Mouse (Mus musculus) G1E (cell line): ENCODE measurements around the gene Lclat1. TPM values are rescaled to one million over a fixed set of nuclear protein-coding genes. Genes with fewer than 3 reads are reported as not detected.

Experiments used
- ATAC-seq: 2 replicates; pipeline ENCODE4 v1.8.0; 2016; ENCODE audit warnings: mild to moderate bottlenecking; ENCODE audit not compliant: insufficient number of reproducible peaks, poor library complexity, low FRiP score, severe bottlenecking; ENCODE audit errors: extremely low read depth
- DNase-seq: peaks from one replicate; pipeline ENCODE4 v3.0.0; 2012; ENCODE audit warnings: low spot score
- H3K27me3 ChIP-seq: 2 replicates; pipeline ENCODE4 v1.6.1; 2012; ENCODE audit warnings: mild to moderate bottlenecking, low read length, inconsistent platforms; ENCODE audit not compliant: insufficient read depth
- H3K36me3 ChIP-seq: replicated peaks from 2 replicates; pipeline ENCODE3; 2012; ENCODE audit warnings: mild to moderate bottlenecking, inconsistent platforms
- H3K4me1 ChIP-seq: 2 replicates; pipeline ENCODE4 v1.6.1; 2012; ENCODE audit warnings: low read depth, low read length, inconsistent platforms, mixed read lengths; ENCODE audit not compliant: insufficient read depth
- H3K4me3 ChIP-seq: 2 replicates; pipeline ENCODE4 v1.5.1; 2012; ENCODE audit warnings: low read depth, mild to moderate bottlenecking, inconsistent platforms, low read length, moderate library complexity, mixed read lengths
- H3K9me3 ChIP-seq: replicated peaks from 2 replicates; pipeline ENCODE4 v1.6.1; 2012; ENCODE audit warnings: inconsistent platforms
- CTCF ChIP-seq: IDR thresholded peaks from 2 replicates; pipeline ENCODE4 v1.5.1; 2012; ENCODE audit warnings: low read depth, low read length, inconsistent platforms, mixed read lengths
- GATA1 ChIP-seq: IDR thresholded peaks from 2 replicates; pipeline ENCODE4 v1.6.1; 2012; ENCODE audit warnings: borderline replicate concordance, low read length, inconsistent platforms, mixed read lengths
- GATA2 ChIP-seq: IDR thresholded peaks from 2 replicates; pipeline ENCODE4 v1.6.1; 2012; ENCODE audit warnings: low read depth, low read length, inconsistent platforms, borderline replicate concordance
- POLR2AphosphoS5 ChIP-seq: IDR thresholded peaks from 2 replicates; pipeline ENCODE4 v1.6.1; 2012; ENCODE audit warnings: low read depth, low read length, inconsistent platforms; ENCODE audit not compliant: insufficient replicate concordance
- TAL1 ChIP-seq: conservative IDR thresholded peaks from 2 replicates; pipeline ENCODE4 v1.6.1; 2012; ENCODE audit warnings: low read depth, low read length, inconsistent platforms, mixed read lengths
- polyA plus RNA-seq: library from polyadenylated mRNA; stranded (reverse); fragments of >175 nt; gene quantifications from 2 replicates; pipeline ENCODE4 v1.2.3, GENCODE M21; 2012
- total RNA-seq, 2 experiments: library from RNA; stranded (forward) in 1 of 2; stranded (reverse) in 1 of 2; fragments of 200-1000 nt in 1 of 2; fragments of >200 nt in 1 of 2; fragmentation: Nextera tagmentation in 1 of 2; gene quantifications; 2 replicates each; pipeline ENCODE4 v1.2.3; 2014 to 2017

Lclat1 gene
- total and polyA plus RNA-seq, 3 experiments: 5.6 to 25.1 (median 11.8) TPM

- Histone ChIP-seq H3K36me3 (no peaks in the 10 kb centered on the region), H3K27me3 (peaks cover 9% of the 10 kb centered on the region; the same call in 1 of the 2 replicates), H3K4me3 (no peak overlapping the region), H3K9me3 (no peaks in the 10 kb centered on the region), H3K4me1 (peaks cover 3% of the 10 kb centered on the region; the same call in 1 of the 2 replicates)
- no peak for TF ChIP-seq TAL1
- no peak for TF ChIP-seq GATA1
- TF ChIP-seq CTCF: no peak
- no peak for TF ChIP-seq POLR2AphosphoS5
- TF ChIP-seq GATA2: no peak
- DNase-seq (no peak), ATAC-seq (no peak)
Observed at GRCm38 (mm10) chr17:73284301-73284700, 176.5 kb downstream of the Lclat1 start.

Other genes with a start within 250 kb of the Lclat1 start
- 8.0 TPM in 1 of 2 replicates, not detected in the other for gene Lbh, start 189.7 kb upstream of the Lclat1 start, total RNA-seq (2014; fragmentation: Nextera tagmentation)
- 0.05 and 0.06 TPM in 2 replicates for gene Lbh, start 189.7 kb upstream of the Lclat1 start, total RNA-seq (2017)
- 0.02 TPM in 1 of 2 replicates, not detected in the other for gene Lbh, start 189.7 kb upstream of the Lclat1 start, polyA plus RNA-seq